Mouse (Mus musculus) liver, postnatal 0 days (tissue): ENCODE results near the gene Zfp451. TPM values are rescaled to one million over a fixed set of nuclear protein-coding genes. Genes with fewer than 3 reads are reported as not detected.
A peak's percentile ranks its signal among the peaks of the same experiment; 100 is the strongest.

Source experiments
- ATAC-seq: fragments of 200-750 bp; cut with Nextera tagmentation; 2 replicates; pipeline ENCODE4 v1.8.0; 2017; ENCODE audit warnings: mild to moderate bottlenecking, moderate library complexity
- DNase-seq: peaks from one replicate; pipeline ENCODE4 v3.0.0-alpha.2; 2016
- H3K27ac ChIP-seq: fragments of 300-500 bp; sonication (generic); 2 replicates; pipeline ENCODE4 v1.5.1; 2014; ENCODE audit warnings: antibody characterized with exemption, moderate library complexity, mild to moderate bottlenecking, low read depth
- H3K27me3 ChIP-seq: fragments of 300-500 bp; sonication (generic); 2 replicates; pipeline ENCODE4 v1.6.1; 2014; ENCODE audit warnings: low read length, control low read depth, mixed read lengths; ENCODE audit not compliant: insufficient read depth
- H3K36me3 ChIP-seq: fragments of 300-500 bp; sonication (generic); replicated peaks from 2 replicates; pipeline ENCODE4 v1.6.1; 2014; ENCODE audit warnings: mild to moderate bottlenecking, control low read depth, low read length, moderate library complexity, mixed read lengths; ENCODE audit not compliant: insufficient read depth
- H3K4me1 ChIP-seq: fragments of 300-500 bp; sonication (generic); 2 replicates; pipeline ENCODE4 v1.6.1; 2014; ENCODE audit warnings: antibody characterized with exemption, mild to moderate bottlenecking, control low read depth; ENCODE audit not compliant: insufficient read depth
- H3K4me2 ChIP-seq: fragments of 300-500 bp; sonication (generic); 2 replicates; pipeline ENCODE4 v1.6.1; 2014; ENCODE audit warnings: low read depth, mild to moderate bottlenecking, low read length, moderate library complexity, mixed read lengths
- H3K4me3 ChIP-seq: fragments of 300-500 bp; sonication (generic); 2 replicates; pipeline ENCODE4 v1.5.1; 2014; ENCODE audit warnings: low read depth, low read length
- H3K9ac ChIP-seq: fragments of 300-500 bp; sonication (generic); replicated peaks from 2 replicates; pipeline ENCODE4 v1.6.1; 2014; ENCODE audit warnings: mild to moderate bottlenecking, moderate library complexity
- H3K9me3 ChIP-seq: fragments of 300-500 bp; sonication (generic); 2 replicates; pipeline ENCODE4 v1.6.1; 2016; ENCODE audit warnings: mild to moderate bottlenecking, control low read depth, low read length, mixed read lengths
- CTCF ChIP-seq: sonication (generic); IDR thresholded peaks from 2 replicates; pipeline ENCODE4 v1.5.1; 2016; ENCODE audit warnings: antibody characterized with exemption, low read depth
- EP300 ChIP-seq: IDR thresholded peaks from 2 replicates; pipeline ENCODE4 v1.6.1; 2016; ENCODE audit warnings: antibody characterized with exemption, low read depth, mild to moderate bottlenecking
- WGBS: fragments of 180-500 bp; shearing (Covaris S2); extraction: QIAGEN DNeasy Blood & Tissue Kit; methylation state at CpG from one replicate; pipeline ENCODE4 v1.1.7; 2014; ENCODE audit not compliant: insufficient replicate concordance; 5-methylcytosine and 5-hydroxymethylcytosine counted together
- polyA plus RNA-seq: library from polyadenylated mRNA; unstranded; fragments of >200 nt; fragmentation: Nextera tagmentation; extraction: Ambion mirVana; gene quantifications from 2 replicates; pipeline ENCODE4 v1.2.1, GENCODE M21; 2015

Gene Zfp451
- polyA plus RNA-seq, 1 experiment from 2014 or later: 4.4 TPM

GRCm38 (mm10) chr1:33813495-33813867, 914 bp downstream of the Zfp451 start:
- WGBS: 8% methylated on average over 11 of the region's 11 CpGs
- TF ChIP-seq EP300 (no peak), CTCF (no peak)
- no peak for DNase-seq

GRCm38 (mm10) chr1:33803323-33803722, 11.1 kb downstream of the Zfp451 start:
- no peak for DNase-seq
- Histone ChIP-seq H3K9ac (no peak overlapping the region), H3K36me3 (peaks cover 42% of the 10 kb centered on the region), H3K27me3 (no peaks in the 10 kb centered on the region), H3K4me1 (no peaks in the 10 kb centered on the region), H3K4me2 (no peak overlapping the region), H3K9me3 (no peaks in the 10 kb centered on the region), H3K4me3 (no peak overlapping the region), H3K27ac (no peak overlapping the region)
- ATAC-seq: no peak
- TF ChIP-seq EP300 (no peak), CTCF (no peak)
- WGBS: 93% methylated on average over 2 of the region's 2 CpGs

More at GRCm38 (mm10) chr1:33813495-33813867, 914 bp downstream of the Zfp451 start:
- Histone ChIP-seq H3K4me1 (peaks cover 12% of the 10 kb centered on the region), H3K27ac (peak overlapping the region; percentile 84), H3K9ac (peak overlapping the region; percentile 97), H3K36me3 (peaks cover 7% of the 10 kb centered on the region; the same call in 1 of the 2 replicates), H3K4me2 (peak overlapping the region; percentile 93), H3K9me3 (no peaks in the 10 kb centered on the region), H3K27me3 (no peaks in the 10 kb centered on the region), H3K4me3 (peak overlapping the region; percentile 99)
- ATAC-seq: no peak

DNA sequence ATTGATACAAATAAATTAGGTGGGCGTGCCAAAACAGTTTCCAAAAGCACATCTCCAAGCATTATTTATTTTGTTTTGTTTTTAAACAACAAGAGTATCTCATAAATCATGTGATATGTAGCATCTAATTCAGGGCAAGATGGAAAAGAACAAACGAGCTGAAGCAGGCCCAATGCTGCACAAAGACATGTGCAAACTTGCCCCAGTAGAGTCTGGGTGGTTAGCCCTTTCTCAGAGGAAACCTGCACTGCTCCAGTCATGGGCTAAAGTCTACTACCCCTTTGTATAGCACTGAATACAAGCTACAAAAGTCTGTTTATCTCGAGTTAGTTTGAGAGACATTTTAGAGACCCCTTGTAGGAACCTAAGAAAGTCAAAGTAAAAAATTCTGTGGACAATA, 14.8 kb downstream of the Zfp451 start:
- WGBS: 74% methylated on average over 3 of the region's 3 CpGs
- ATAC-seq: no peak
- DNase-seq: no peak
- Histone ChIP-seq H3K4me2 (no peak overlapping the region), H3K9me3 (no peaks in the 10 kb centered on the region), H3K4me1 (no peaks in the 10 kb centered on the region), H3K27ac (no peak overlapping the region), H3K4me3 (no peak overlapping the region), H3K36me3 (peaks cover 28% of the 10 kb centered on the region), H3K9ac (no peak overlapping the region), H3K27me3 (no peaks in the 10 kb centered on the region)
- no peak for TF ChIP-seq EP300
- no peak for TF ChIP-seq CTCF

DNA sequence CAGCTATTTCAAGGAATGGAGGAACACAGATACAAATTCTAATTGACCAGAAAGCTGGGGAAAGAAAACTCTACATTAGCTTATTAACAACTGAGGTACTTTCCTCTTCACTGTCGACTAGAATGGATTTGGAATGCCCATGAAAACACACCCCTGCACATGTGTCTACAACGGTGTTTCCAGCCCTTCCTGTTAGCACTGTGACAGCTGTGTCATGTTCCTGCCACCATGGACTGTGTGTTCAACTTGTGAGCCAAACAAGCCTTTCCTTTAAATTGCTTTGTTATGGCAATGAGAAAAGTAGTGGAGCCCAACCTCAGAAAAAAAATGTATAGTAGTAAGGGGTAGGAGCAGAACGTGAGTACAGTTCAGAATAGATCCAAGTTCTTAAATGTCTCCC, 25.9 kb downstream of the Zfp451 start:
- Histone ChIP-seq H3K27me3 (no peaks in the 10 kb centered on the region), H3K9ac (no peak overlapping the region), H3K4me2 (no peak overlapping the region), H3K4me3 (no peak overlapping the region), H3K4me1 (no peaks in the 10 kb centered on the region), H3K36me3 (peaks cover 6% of the 10 kb centered on the region; the same call in 1 of the 2 replicates), H3K9me3 (no peaks in the 10 kb centered on the region), H3K27ac (no peak overlapping the region)
- TF ChIP-seq CTCF (no peak), EP300 (no peak)
- no peak for DNase-seq
- no peak for ATAC-seq
- WGBS: 36% methylated on average over 3 of the region's 3 CpGs

DNA sequence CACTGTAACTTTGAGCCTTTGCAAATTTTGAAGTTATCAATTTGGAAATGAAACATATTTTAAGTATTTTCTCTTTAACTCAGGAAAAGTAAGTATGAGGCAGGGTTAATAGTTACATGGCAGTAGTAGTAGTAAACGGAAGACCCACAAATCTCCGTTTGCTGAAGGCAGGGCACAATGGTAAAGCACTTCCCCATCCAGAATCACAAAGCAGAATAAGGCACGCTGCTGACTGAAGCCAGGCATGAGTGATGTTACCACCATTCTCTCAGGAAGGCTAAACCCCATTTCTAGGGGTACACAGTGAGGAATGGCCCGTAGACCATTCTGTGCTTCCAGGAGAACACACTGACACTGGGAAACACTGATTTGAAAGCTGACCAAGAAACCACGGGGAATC, 26.3 kb downstream of the Zfp451 start:
- Histone ChIP-seq H3K36me3 (peaks cover 9% of the 10 kb centered on the region; the same call in 1 of the 2 replicates), H3K4me1 (no peaks in the 10 kb centered on the region), H3K9ac (no peak overlapping the region), H3K4me3 (no peak overlapping the region), H3K9me3 (no peaks in the 10 kb centered on the region), H3K27ac (no peak overlapping the region), H3K4me2 (no peak overlapping the region), H3K27me3 (no peaks in the 10 kb centered on the region)
- ATAC-seq (no peak), DNase-seq (no peak)
- WGBS: 47% methylated on average over 5 of the region's 5 CpGs
- TF ChIP-seq EP300: no peak
- TF ChIP-seq CTCF: no peak

DNA sequence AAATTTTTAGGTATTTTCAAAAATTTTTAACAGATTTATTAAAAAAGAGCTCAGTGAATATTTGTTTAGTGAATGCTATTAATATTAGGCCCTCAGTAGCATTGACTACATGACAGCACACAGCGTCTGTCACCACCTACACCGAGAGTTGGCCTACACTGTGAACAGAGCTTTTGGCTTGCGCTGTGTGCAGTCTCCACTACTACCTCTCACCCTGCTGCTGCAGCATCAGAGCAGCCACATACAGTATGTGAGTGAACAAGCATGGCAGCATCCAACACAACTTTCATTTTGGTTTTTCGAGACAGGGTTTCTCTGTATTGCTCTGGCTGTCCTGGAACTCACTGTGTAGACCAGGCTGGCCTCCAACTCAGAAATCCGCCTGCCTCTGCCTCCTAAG, 29.8 kb downstream of the Zfp451 start:
- no peak for ATAC-seq
- WGBS: 95% methylated on average over 5 of the region's 5 CpGs
- Histone ChIP-seq H3K36me3 (peaks cover 13% of the 10 kb centered on the region; the same call in 1 of the 2 replicates), H3K9ac (no peak overlapping the region), H3K4me2 (no peak overlapping the region), H3K27me3 (no peaks in the 10 kb centered on the region), H3K4me3 (no peak overlapping the region), H3K27ac (no peak overlapping the region), H3K9me3 (no peaks in the 10 kb centered on the region), H3K4me1 (no peaks in the 10 kb centered on the region)
- TF ChIP-seq EP300: no peak
- no peak for TF ChIP-seq CTCF
- no peak for DNase-seq

DNA sequence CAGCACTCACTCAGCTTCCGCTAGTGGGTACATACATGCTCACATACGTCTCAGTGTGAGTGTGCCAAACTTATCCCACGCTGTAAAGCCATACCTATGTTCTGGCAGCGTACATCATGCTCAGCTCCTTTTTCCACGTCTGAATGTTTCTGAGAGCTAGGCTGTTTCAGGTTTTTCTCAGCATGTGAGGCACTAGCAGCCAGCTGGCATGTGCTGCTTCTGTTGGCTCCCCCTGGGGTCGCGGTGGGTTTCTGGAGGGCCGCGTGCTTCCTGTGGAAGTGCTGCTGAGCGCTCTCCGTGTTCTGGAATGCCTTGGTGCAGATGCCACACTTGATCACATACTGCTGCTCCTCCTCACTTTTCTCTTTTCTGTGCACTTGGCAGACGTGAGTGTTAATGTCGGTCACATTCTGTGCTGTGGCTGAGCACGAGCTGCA, 38.2 kb downstream of the Zfp451 start:
- H3K36me3 ChIP-seq: peaks cover 30% of the 10 kb centered on the region
- peaks cover 3% of the 10 kb centered on the region for H3K4me1 ChIP-seq
- no peak overlapping the region for H3K27ac ChIP-seq
- ATAC-seq (no peak), DNase-seq (no peak)
- 87% methylated on average over 14 of the region's 14 CpGs for WGBS
- no peak overlapping the region for H3K4me3 ChIP-seq
- no peak overlapping the region for H3K4me2 ChIP-seq
- TF ChIP-seq EP300 (no peak), CTCF (no peak)
- H3K9ac ChIP-seq: no peak overlapping the region
- H3K27me3 ChIP-seq: no peaks in the 10 kb centered on the region
- H3K9me3 ChIP-seq: no peaks in the 10 kb centered on the region
